Mouse (Mus musculus): ENCODE data around the gene Bcl10. TPM values are rescaled to one million over a fixed set of nuclear protein-coding genes. Genes with fewer than 3 reads are reported as not detected.

Gene Bcl10
- polyA plus RNA-seq, 1 experiment, result 14.2 TPM

- peaks cover 2% of the 10 kb centered on the region; the same call in 1 of the 2 replicates for H3K4me1 ChIP-seq (ENCODE audit: control insufficient read depth, insufficient read depth, low read length)
- 58% methylated on average over 3 of the region's 3 CpGs for WGBS
- H3K4me3 ChIP-seq (replicated peaks; ENCODE audit: control insufficient read depth, low read depth, low read length), result no peak overlapping the region
- H3K27ac ChIP-seq (ENCODE audit: control insufficient read depth, insufficient read depth, low read depth, low read length, poor library complexity), result no peak overlapping the region
- TF ChIP-seq CTCF (IDR thresholded peaks at IDR 0.05; ENCODE audit: control insufficient read depth, insufficient read depth, low read length), result no peak
Measured at GRCm38 (mm10) chr3:145922971-145923370, 367 bp downstream of the Bcl10 start.

GRCm38 (mm10) chr3:145923874-145924577 is 1.4 kb downstream of the Bcl10 start:
- WGBS, result under 1% methylated on average over 58 of the region's 58 CpGs
- H3K4me3 ChIP-seq (replicated peaks; ENCODE audit: control insufficient read depth, low read depth, low read length), result peak overlapping the region; percentile 84
- no peak for TF ChIP-seq CTCF (IDR thresholded peaks at IDR 0.05; ENCODE audit: control insufficient read depth, insufficient read depth, low read length)
- peak; percentile 81 for TF ChIP-seq POLR2A (IDR thresholded peaks at IDR 0.05; ENCODE audit: borderline replicate concordance, control insufficient read depth, low read depth, low read length)
- peaks cover 2% of the 10 kb centered on the region; the same call in 1 of the 2 replicates for H3K4me1 ChIP-seq (ENCODE audit: control insufficient read depth, insufficient read depth, low read length)
- peak overlapping the region; percentile 99 for H3K27ac ChIP-seq (ENCODE audit: control insufficient read depth, insufficient read depth, low read depth, low read length, poor library complexity)

DNA sequence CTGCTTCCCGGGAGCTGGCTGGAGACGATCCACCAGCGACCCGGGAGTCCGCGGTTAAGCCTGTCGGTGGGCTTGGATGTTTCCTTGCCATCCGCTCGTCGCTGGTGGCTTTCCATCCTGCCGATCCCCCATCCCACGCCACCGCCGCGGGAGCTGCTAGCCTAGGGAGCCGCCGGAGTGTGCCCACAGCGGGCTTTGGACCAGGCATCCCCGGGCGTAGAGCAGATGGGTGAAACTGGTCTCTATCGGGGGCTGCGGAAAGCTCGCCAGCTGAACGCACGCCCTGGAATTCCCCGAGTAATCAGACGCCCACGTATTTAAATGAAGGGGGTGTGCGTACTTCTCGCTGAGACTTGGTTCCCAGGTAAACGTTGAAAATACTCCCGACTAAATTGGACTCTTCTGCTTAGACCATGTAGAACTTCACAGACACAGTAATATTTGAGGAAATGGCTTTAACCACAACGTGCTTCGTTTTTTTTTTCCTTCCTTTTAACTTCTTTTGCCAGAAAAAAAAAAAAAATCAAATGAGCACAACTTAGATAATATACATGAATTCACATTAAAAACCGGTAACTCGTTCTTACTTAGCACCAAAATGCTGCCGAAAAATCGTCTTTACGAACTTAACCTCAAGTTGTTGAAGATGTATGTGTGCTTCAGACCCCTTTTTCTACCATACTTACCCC is 2.2 kb downstream of the Bcl10 start:
- under 1% methylated on average over 39 of the region's 39 CpGs for WGBS
- peak overlapping the region; percentile 99 for H3K27ac ChIP-seq (ENCODE audit: control insufficient read depth, insufficient read depth, low read depth, low read length, poor library complexity)
- TF ChIP-seq POLR2A (IDR thresholded peaks at IDR 0.05; ENCODE audit: borderline replicate concordance, control insufficient read depth, low read depth, low read length), result no peak
- no peak for TF ChIP-seq CTCF (IDR thresholded peaks at IDR 0.05; ENCODE audit: control insufficient read depth, insufficient read depth, low read length)
- H3K4me3 ChIP-seq (replicated peaks; ENCODE audit: control insufficient read depth, low read depth, low read length), result peak overlapping the region; percentile 84
- H3K4me1 ChIP-seq (ENCODE audit: control insufficient read depth, insufficient read depth, low read length), result peaks cover 3% of the 10 kb centered on the region; the same call in 1 of the 2 replicates

GRCm38 (mm10) chr3:145925506-145925905 is 2.9 kb downstream of the Bcl10 start:
- peak overlapping the region; percentile 84 for H3K4me3 ChIP-seq (replicated peaks; ENCODE audit: control insufficient read depth, low read depth, low read length)
- TF ChIP-seq POLR2A (IDR thresholded peaks at IDR 0.05; ENCODE audit: borderline replicate concordance, control insufficient read depth, low read depth, low read length) (no peak), CTCF (IDR thresholded peaks at IDR 0.05; ENCODE audit: control insufficient read depth, insufficient read depth, low read length) (no peak)
- H3K4me1 ChIP-seq (ENCODE audit: control insufficient read depth, insufficient read depth, low read length), result peaks cover 3% of the 10 kb centered on the region; the same call in 1 of the 2 replicates
- WGBS, result 45% methylated on average over 5 of the region's 5 CpGs
- H3K27ac ChIP-seq (ENCODE audit: control insufficient read depth, insufficient read depth, low read depth, low read length, poor library complexity), result no peak overlapping the region

DNA sequence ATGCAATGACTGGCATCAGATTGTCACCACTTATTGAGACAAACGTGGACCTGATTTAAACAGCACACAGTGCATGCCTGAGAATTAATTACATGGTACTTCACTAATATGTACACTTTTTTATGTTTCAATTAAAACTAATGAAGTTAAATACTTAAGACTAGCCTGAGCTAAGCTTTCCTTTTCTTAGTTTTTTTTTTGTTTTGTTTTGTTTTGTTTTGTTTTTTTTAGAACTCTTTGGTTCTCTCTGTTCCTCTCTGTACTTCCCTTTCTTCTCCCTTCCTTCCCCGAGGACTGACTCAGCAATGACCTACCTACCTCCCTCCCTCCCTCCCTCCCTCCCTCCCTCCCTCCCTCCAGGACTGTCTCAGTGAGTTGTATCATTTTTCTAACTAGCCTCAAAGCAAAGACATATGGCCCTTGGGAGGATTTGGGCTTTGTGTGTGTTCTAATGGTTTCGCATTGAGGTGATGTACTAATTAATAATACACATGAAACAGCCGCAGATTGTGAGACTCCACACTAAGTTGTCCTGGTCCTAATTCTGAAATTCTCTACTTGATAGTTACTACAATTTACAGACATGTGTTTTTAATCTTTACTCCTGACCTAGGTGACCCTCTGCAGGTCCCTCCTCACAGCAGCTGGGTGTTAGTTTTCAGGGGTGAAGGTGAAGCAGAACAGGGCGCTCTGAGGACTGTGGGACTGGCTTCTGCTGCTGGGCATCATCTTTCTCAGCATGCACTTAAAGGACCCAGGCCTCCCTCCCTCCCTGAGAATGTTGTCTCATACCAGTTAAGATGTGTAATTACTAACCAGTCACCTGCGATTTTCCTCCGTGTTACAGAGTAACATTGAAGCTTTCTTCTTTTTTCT is 7.2 kb downstream of the Bcl10 start:
- Histone ChIP-seq H3K4me1 (ENCODE audit: control insufficient read depth, insufficient read depth, low read length) (peaks cover 4% of the 10 kb centered on the region), H3K27ac (ENCODE audit: control insufficient read depth, insufficient read depth, low read depth, low read length, poor library complexity) (peak overlapping the region; percentile 40; the same call in 1 of the 2 replicates), H3K4me3 (replicated peaks; ENCODE audit: control insufficient read depth, low read depth, low read length) (no peak overlapping the region)
- 64% methylated on average over 7 of the region's 7 CpGs for whole genome bisulfite sequencing
- TF ChIP-seq POLR2A (IDR thresholded peaks at IDR 0.05; ENCODE audit: borderline replicate concordance, control insufficient read depth, low read depth, low read length) (no peak), CTCF (IDR thresholded peaks at IDR 0.05; ENCODE audit: control insufficient read depth, insufficient read depth, low read length) (no peak)

GRCm38 (mm10) chr3:145933845-145934244 is 11.2 kb downstream of the Bcl10 start:
- 11% methylated on average over 9 of the region's 9 CpGs for WGBS
- TF ChIP-seq POLR2A (IDR thresholded peaks at IDR 0.05; ENCODE audit: borderline replicate concordance, control insufficient read depth, low read depth, low read length) (no peak), CTCF (IDR thresholded peaks at IDR 0.05; ENCODE audit: control insufficient read depth, insufficient read depth, low read length) (no peak)
- H3K27ac ChIP-seq (ENCODE audit: control insufficient read depth, insufficient read depth, low read depth, low read length, poor library complexity), result no peak overlapping the region
- peaks cover 3% of the 10 kb centered on the region for H3K4me1 ChIP-seq (ENCODE audit: control insufficient read depth, insufficient read depth, low read length)
- no peak overlapping the region for H3K4me3 ChIP-seq (replicated peaks; ENCODE audit: control insufficient read depth, low read depth, low read length)

DNA sequence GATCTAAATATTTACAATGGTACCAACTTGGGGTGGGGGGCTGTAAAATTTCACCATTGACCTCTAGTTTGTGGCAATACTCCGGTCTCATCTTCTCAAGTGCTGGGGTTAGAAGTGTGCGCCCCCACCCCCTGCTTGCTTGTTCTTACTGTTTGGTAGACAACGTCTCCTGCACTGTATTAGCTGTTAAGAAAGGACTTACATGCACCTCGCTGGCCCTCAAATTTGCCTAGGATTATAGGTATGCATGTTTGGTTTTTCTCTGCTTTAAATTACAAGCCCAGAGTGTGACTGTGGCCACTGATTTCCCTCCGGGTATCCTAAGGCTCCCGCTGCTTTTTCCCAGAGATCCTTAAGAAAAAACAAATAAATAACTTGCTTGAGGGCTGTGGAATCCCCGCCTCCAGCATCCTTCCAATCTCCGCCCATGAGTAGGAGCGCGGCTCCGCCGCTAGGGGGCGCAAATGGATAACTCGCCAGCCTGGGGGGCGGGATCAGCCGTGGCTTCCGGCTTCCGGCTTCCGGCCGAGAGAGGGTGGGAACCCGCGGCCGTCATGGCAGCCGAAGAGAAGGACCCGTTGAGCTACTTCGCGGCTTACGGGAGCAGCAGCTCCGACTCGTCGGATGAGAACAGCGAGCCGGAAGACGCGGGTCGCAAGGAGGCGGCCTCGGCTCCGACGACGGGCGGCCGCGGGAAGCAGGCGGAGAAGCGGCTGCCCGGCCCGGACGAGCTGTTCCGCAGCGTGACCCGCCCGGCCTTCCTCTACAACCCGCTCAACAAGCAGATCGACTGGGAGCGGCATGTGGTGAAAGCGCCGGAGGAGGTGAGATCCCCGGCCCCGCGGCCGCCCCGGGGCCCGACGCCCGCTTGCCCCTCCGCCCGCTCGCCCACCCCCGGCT is 15.2 kb downstream of the Bcl10 start, which contains the start of gene 2410004B18Rik:
TSS of gene 2410004B18Rik (plus strand) at position 510 of the 900 bp plus-strand sequence.
- Histone ChIP-seq H3K4me1 (ENCODE audit: control insufficient read depth, insufficient read depth, low read length) (peaks cover 6% of the 10 kb centered on the region), H3K27ac (ENCODE audit: control insufficient read depth, insufficient read depth, low read depth, low read length, poor library complexity) (peak within 1 kb of the TSS; percentile 88)
- 2% methylated on average over 66 of the region's 70 CpGs for WGBS

More for the DNA sequence above, 15.2 kb downstream of the Bcl10 start, which contains the start of gene 2410004B18Rik:
- peak within 1 kb of the TSS; percentile 96 for H3K4me3 ChIP-seq (replicated peaks; ENCODE audit: control insufficient read depth, low read depth, low read length)
- TF ChIP-seq CTCF (IDR thresholded peaks at IDR 0.05; ENCODE audit: control insufficient read depth, insufficient read depth, low read length), result peak; percentile 88
- TF ChIP-seq POLR2A (IDR thresholded peaks at IDR 0.05; ENCODE audit: borderline replicate concordance, control insufficient read depth, low read depth, low read length), result peak; percentile 86; the same call in 1 of the 2 replicates
